Mouse (Mus musculus) cerebellum, postnatal 25 days (tissue): ENCODE data around the gene Npcd.

Experiments used
- DNase-seq, 2 experiments: peaks; one replicate each; pipeline ENCODE4 v3.0.0; 2021; ENCODE audit warnings: mixed read lengths in 2 of 2

Npcd gene

DNA sequence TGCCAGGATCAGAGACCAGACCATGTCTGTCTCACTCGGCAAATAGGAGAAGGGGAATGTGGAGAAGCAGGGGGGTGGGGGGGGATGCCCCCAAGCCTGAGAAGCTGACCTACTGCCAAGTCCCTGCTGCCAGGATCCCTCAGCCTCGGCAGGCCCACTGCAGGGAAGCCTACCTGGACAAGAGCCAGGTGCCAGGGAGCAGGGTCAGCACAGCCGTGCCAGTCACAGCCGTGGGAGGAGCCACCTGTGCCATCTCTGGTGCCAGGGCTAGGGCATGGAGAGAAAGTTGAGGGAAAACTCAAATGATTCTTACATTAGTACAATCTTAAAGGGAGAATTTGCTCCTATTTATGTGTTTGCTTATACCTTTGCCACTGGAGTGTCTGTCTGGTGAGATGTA, 31.7 kb downstream of the Npcd start:
- DNase-seq = peak; percentile 84 to 89

DNA sequence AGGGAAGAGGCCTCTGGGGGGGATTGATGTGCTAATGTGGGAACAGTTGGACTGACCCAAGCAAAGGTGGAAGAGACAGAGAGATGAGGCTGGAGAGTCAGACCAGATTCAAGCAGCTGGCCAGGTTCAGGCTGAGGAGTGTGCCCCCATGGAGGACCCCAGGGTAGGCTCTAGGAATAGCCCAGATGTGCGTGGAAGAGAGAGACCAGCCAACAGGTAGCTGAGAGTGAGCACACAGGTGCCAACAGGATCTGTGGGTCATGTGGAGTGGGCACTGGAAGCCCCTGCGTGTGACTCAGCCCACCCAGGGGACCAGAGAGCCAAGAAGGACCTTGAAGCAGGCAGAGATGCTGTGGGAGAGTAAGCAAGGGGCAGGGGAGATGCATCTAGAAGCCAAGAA, 32.4 kb downstream of the Npcd start:
- peak in 1 of 2 experiments; percentile 13 for DNase-seq

DNA sequence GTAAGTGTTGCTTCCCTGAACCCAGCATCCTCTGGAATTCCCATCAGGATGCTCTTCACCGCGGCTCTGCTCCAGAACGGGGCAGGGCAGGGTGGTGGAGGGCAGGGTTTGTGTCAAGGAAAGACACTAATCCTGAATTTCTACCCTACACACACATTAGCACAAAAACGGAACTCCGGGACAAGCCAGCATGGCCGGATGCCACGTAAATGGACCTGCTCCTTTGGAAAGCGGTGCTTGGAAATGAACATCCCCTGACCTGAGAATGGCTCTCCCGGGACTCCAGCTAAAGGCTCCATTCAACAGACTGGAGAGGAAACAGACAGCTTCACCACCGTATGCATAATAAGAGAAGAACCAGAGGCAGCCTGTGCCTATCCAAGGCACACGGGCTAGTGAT, 33.3 kb downstream of the Npcd start:
- peak; percentile 65 to 70 for DNase-seq

GRCm38 (mm10) chr15:79798591-79798990, 35.4 kb downstream of the Npcd start:
- peak in 1 of 2 experiments; percentile 29 for DNase-seq

GRCm38 (mm10) chr15:79797680-79798079, 36.4 kb downstream of the Npcd start:
- peak; percentile 58 to 61 for DNase-seq

DNA sequence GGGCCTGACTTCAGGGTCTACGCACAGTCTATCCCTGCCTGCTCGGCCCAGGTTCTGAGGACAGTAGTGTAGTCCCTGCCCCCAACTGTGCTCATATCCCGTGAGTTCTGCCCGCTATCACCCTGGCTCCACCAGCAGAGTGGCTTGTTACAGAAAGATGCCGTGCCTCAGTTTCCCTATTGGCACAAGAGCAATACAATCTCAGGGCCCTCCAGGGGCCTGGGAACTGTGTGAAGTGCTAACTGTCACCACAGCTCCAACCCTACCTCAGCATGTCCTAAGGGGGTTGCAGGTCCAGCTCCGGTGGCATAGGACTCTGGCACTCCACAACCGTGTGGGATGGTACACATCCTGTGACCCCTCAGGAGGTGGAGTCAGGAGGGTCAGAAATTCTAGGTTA, 36.9 kb downstream of the Npcd start:
- DNase-seq = no peak

- DNase-seq = peak; percentile 43 to 60
These were observed 37.8 kb downstream of the Npcd start for GRCm38 (mm10) chr15:79796256-79796655.

GRCm38 (mm10) chr15:79794173-79794572, 39.9 kb downstream of the Npcd start:
- DNase-seq = peak; percentile 35

- no peak for DNase-seq
These were observed 41.0 kb downstream of the Npcd start for GRCm38 (mm10) chr15:79793076-79793475.

GRCm38 (mm10) chr15:79792455-79792854, 41.6 kb downstream of the Npcd start:
- DNase-seq = peak; percentile 62 to 79

GRCm38 (mm10) chr15:79791502-79791901, 42.5 kb downstream of the Npcd start:
- DNase-seq = peak in 1 of 2 experiments; percentile 36

GRCm38 (mm10) chr15:79790905-79791304, 43.1 kb downstream of the Npcd start:
- peak; percentile 83 to 87 for DNase-seq

DNA sequence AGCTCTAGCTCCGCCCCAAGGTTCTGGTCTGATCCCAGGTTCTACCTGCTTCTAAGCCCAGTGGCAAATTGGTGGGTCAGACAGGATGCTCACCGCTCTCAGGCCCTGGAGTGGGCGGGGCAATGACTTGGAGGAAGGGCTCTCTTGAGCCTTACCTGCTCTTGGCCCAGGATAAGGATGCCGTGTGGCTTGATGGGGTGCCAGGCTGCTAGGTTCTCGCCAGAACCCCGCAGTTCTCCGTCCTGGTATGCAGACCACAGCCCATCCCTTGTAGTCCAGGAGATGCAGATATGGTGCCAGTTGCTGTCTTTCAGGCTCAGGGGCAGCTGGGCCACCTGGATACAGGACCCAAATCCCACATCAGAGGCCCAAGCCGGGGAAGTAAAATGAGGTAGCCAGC, 43.9 kb downstream of the Npcd start:
- DNase-seq = peak; percentile 68 to 77

DNA sequence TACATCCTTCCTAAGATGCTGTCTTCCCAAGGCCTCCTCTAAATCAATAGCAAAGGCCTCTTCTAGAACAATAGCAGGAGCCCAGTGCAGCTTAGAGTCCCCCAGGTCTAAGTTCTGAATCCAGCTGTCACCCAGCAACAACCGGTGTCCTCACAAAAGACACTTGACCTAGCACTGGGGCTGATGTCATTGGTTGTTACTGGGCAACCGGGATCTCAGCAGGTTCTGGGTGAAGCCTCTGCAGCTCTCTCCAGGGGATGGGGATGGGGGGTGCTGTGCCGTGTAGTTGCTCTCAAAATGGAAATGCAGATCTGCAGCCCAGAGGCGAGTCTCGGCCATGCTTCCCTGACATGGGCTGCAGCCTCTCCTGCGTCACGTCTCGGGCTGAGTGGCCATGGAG, 46.2 kb downstream of the Npcd start:
- DNase-seq = peak in 1 of 2 experiments; percentile 28

GRCm38 (mm10) chr15:79785056-79785455, 49.0 kb downstream of the Npcd start:
- peak; percentile 51 to 54 for DNase-seq

DNA sequence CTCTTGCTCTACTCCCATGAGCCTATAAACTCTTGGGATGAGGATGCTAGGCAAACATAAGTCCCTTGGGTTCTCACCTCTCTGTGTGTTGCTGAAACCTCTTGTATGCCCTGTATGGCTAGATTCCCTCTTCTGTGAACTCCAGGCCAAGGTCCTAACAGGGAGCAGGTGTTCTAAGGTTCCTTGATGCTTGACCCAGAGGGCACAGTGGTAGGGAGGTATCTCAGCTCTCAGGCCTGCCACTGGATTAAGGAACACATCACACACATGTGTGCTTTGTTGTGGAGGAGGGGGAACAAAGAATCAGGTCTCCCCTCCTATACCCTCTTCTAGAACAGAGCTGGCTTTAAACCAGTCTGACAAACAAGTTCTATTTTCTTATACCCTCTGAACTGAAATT, 56.3 kb downstream of the Npcd start, which contains the start of gene Dnal4:
Dnal4 (minus strand) TSS at position 101 of the 400 bp plus-strand sequence.
- DNase-seq = no peak

DNA sequence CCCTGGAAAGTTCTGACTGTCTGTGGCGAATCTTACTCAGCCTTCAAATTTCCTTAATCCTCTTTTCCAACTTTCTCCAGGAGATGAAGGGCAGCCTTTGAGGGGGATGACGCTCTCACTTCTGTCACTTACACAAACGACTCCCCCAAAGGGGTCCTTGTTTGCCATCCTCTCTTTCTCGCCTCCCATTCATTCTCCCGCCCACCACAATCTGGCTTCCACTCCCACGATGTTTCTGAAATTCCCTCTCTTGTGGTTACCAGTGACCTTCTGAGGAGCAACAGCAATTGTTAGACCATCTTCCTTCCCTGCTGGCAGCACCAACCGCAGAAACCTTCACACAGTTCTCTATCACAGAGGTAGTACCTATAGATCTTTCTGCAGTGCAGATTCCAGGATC, 58.4 kb downstream of the Npcd start:
- DNase-seq = no peak

GRCm38 (mm10) chr15:79774117-79775027, 59.7 kb downstream of the Npcd start:
- DNase-seq = peak; percentile 93 to 97

GRCm38 (mm10) chr15:79770629-79771240, 63.3 kb downstream of the Npcd start:
- DNase-seq = no peak

- DNase-seq = no peak
These were observed 65.7 kb downstream of the Npcd start for GRCm38 (mm10) chr15:79768302-79768701.

- DNase-seq = peak; percentile 66
These were observed 66.6 kb downstream of the Npcd start for GRCm38 (mm10) chr15:79767327-79767961.

DNA sequence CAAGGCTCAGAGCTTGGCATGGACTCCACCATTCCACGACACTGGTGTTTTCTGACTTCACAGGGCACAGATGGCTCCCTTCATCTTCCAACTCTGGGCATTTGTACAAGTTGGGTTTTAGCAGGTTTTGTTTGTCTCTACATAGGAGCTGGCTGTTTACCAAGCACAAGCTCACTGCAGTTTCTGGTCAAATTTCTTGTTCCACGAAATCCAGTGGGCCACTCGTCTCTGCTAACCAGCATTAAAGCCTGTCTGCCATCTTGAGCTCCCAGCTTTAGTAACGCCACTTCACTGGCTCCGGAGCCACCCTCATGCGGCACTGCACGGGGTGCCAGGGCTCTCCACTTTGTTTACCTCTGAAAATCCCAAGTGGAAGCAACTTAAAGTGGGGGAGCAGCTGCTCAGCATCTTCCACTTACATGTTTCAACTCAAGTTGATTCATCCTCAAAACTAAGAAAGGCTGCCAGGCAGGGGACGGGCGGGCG, 67.4 kb downstream of the Npcd start:
- DNase-seq = peak; percentile 58 to 64

DNA sequence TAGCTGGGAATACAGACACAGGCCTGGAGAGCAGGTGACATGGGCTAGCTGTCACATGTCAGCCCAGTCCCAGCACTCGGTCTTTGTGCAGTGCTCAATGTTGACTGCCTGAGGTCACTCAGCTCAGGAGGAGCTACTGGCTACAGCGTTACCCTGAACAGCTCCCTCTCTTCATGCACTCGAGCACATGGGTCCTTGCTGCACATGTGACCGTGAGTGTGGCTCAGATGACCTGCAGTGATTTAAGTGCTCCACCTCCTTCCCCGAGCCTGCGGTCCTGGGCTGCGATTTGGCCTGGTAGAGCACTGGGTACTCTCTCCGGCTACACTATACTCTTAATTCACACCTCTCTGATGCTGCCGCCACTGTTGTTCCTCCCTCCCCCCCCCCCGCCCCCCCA, 67.9 kb downstream of the Npcd start:
- DNase-seq = peak in 1 of 2 experiments; percentile 60
